Mouse (Mus musculus) neutrophil, adult 5-6 weeks (primary cell): ENCODE data around the gene Nudcd3. TPM values are rescaled to one million over a fixed set of nuclear protein-coding genes. Genes with fewer than 3 reads are reported as not detected.
"Not testable (repeated sequence)": the region's sequence is repeated elsewhere in the genome, so short reads cannot be mapped to it uniquely, and the experiment has no call there.

Experiments
- ATAC-seq: fragments of 151-379, 151-347 bp; 2 replicates; pipeline ENCODE4 v1.8.0; 2017; ENCODE audit warnings: mild to moderate bottlenecking, moderate TSS enrichment; ENCODE audit not compliant: insufficient number of reproducible peaks, poor library complexity, low FRiP score, severe bottlenecking; ENCODE audit errors: extremely low read depth
- total RNA-seq: library from RNA; stranded (forward); fragments of 200-1000 nt; gene quantifications from 2 replicates; pipeline ENCODE4 v1.2.3, GENCODE M21; 2017

The Nudcd3 gene
- total RNA-seq, 1 experiment from 2014 or later = 38.5 TPM

DNA sequence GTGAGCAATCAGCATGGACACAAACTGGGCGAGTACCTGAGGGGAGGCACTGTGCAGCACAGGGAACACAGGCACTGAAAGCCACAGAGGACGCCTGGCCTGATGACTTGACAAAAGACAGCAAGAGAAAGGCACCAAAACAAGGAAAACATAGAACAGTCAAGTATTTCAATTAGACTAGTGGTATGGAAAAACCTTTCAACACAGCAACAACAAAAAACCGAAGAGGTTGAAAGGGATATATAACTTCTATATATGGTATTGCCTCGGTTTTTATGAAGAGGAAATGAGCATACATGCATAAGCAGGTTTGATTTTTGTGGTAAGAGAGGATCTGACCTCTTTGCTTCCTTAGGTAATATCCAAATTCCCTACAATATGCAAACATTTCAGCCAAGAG is 47.4 kb downstream of the Nudcd3 start:
- no peak for ATAC-seq

DNA sequence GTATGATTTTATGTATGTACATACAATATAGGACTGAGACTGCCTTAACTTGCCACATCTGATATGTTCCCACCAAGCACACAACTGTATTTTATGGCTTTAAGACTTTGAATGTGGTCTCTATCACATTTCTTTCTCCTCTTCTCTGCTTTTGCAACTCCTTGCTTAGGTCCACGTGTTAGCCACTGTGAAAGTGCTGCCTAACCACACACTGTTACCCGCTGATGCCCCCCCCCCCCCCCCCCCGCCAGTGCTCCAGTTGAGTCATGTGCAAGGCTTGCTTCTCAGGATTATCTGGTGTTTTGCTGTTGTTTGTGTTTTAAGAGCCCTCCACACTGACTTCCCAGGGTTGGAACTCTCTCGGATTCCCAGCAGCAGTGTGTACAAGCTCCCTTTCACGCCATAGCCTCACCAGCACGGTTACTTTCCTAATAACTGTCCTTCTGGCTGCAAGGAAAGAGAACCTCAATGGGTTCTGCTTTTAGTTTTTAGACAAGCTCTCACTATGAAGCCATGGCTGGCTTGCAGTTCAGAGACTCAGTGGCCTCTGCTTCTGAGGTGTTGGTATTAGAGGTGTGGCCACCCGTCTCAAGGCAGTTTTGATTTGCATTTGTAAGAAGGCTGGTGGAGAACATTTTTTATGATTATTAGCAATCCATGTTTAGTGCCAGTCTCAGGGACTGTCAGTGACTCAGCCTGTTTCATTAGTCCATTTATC is 61.8 kb downstream of the Nudcd3 start:
- ATAC-seq = no peak

DNA sequence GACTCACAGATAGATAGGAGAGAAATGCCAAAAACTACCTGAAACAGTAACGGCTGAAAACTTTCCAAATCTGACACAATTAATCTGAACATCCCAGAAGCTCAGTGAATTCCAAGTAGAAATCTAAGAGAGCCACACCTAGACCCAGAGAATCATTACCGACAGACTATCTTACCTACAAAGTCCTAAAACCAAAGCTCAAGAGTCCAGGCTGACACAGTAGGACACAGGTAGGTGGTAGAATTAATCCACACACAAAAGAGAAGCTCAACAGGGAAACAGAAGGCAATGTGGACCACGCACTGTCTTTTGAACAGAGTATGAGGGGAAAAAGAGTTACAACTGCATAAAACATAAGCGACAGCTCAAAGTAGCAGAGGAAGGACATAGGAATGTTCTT is 67.3 kb downstream of the Nudcd3 start:
- ATAC-seq = no peak

DNA sequence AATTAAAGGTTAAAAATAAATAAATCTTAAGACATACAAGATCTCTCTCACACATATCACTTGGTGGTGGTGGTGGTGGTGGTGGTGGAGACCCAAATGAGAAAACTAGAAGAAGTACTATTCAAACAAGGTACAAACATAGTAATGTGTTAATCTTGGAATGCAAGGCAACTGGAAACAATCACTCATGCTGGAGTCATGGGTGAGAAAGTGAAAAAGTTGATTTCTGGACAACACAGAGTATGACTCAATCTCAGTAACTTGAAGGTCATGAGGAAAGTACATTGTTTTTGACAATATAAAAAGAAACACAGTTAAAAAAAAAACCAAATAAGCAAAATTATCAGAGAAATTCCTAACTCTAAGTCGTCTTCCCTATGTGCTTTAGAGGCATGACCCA is 69.6 kb downstream of the Nudcd3 start:
- no peak for ATAC-seq

DNA sequence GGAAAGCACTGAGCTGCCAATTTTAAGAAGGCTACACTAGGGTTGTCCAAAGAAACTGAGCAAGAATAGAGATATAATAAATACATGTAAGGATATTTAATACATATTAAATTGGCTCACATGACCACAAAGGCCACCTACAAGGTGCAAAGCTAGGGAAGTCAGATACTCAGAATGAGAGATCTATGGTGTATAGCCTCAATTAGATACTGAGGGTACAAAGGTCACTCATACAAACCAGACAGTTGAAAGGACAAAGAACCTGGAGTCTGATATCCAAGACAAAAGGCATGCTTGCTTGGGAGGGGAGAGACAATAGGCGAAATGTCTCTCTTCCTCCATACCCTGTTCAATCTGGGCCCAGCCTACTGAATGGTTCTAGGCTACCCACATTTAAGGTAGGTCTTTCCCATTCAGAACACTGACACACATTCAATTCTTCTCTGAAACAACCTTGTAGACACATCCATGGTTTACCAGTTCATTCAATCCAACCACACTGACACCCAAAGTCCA is 76.6 kb downstream of the Nudcd3 start:
- no peak for ATAC-seq

DNA sequence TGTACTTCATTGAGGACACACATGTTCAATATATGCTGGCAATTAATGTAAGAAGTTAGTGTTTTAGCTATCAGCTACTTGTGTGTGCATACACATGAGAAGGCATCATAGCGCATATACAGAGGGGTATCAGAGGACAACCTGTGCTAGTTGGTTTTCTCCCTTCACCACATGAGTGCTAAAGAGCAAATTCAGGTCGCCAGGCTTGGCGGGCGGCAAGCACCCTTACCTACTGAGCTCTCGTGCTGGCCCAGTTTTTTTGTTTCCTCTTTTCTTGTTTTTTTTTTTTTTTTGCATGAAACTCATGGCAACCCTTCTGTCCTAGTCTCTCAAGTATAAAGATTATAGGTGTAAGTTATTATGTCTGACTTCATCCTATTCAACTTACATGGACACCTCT is 77.6 kb downstream of the Nudcd3 start:
- ATAC-seq = no peak

DNA sequence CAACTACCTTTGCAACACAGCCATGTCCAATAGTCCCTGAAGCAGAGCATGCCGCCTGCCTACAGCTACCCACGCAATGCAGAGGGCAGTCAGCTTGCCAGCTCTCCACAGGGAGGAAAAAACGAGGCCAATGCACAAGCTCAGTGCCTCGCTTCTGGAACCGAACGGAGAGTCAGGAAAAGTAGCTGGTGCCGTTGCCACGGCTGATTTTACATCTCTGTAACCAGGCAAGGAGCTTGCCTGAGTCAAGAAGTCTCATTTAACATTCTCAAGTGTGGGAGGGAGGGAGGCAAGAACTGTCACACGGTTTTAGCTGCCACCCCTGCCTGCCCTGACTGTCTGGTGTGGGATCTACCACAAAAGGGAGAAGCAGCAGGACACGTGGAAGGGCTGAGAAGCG is 79.6 kb downstream of the Nudcd3 start:
- ATAC-seq = no peak

DNA sequence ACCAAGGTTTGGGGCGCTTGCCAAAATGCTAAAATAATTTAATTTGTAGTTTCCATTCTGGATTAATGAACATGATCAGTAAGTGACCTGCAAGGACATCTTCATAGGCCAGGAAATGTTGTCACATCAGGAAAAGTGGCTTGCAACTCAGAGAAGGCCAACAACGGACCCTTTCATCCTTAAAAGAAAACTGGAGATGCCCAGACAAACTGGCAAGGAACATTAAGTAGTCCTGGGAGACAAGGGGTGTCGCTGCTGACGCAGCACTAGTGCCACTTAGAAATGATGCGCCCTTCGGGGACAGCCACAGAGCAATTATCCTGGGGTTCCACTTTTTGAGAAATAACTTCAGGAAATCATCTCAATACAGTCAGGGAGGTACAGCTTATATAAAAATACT is 80.2 kb downstream of the Nudcd3 start:
- no peak for ATAC-seq

DNA sequence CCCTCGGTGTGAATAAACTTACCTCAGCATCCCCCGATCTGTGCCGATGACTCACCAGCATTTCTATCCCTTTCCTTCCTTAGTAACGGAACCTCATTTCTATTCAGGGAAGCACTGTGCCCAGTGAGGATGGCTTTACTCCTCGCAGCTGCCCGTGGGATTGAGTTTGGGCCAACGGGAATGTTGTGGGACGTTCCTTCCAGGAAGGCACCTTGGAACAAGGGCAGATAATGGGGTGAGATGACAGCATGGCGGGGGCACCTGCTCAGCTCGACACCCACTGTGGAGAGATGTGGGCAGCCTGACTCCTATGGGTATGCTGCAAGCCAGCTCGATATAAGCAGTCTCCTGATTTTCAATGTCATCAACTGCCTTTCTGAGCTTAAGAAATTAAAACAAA is 80.9 kb downstream of the Nudcd3 start:
- ATAC-seq = no peak

DNA sequence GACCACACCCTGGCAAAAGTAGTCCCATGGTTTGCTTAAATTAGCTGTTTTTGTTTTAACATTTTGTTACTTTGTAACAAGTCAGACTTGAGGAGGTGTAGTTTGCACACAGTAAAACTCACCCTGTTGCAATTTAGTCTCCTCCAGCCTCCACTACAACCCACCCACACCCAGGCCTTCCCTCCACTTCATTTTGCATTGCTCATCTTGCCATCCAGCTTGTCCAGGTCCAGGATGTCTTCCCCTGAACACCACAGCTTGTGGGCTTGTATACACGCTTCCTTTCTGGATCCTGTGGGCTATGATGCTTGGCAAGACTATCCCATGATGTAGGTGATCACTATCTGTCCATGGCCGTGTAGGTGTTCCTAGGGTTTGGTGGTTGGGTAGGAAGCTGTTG is 82.3 kb downstream of the Nudcd3 start:
- ATAC-seq = no peak

DNA sequence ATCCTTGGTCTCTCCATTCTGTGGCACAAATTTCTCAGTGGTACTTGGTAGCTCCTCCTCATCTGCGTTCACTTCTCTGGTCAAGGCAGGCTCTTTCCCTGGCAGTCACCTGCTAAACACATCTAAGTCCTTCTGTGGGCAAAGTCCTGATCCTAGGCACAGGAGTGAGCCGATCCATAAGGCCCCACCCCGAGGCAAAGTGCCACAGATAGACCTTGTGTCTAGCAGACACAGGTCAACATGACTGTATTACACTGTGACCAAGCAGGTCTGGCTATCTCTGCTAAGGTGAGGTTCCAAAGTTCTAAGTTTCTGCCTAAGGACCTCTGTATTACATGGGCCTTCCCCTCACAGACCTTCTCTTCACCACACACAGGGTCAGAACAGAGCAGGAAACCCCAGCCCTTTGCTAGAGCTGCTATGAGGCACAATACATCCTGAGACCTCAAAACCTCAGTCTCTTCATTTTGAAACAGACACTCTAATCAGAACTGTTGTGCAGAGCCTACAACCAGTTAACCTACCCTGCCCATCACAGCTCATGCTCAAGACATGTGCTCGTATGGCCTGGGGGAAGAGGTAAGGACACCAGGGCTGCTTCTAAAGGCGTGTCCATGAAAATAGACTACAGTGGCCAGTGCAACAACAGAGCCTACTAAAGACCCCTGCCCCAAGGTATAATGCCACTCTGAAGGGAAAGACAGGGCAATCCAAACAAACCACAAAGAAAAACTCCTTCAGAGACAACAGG is 88.3 kb downstream of the Nudcd3 start:
- no peak for ATAC-seq

DNA sequence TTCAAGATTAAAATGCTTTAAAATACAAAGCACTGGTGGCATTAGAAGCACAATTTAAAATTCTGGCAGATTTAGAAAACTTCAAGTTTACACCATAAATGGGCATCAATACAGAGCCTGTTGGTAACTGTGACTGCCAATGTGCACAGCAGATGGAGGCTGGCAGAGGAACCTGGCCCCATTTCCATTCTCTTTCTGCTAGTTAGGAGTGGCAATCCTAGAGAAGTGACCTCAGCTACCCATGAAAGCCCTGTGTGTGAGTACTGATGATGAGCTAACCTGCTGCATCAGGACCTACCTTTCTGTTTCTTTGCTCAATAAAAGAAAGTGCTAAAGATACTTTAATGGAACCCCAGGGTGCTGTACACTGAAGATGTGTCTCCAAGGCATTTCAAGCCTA is 90.2 kb downstream of the Nudcd3 start:
- no peak for ATAC-seq

DNA sequence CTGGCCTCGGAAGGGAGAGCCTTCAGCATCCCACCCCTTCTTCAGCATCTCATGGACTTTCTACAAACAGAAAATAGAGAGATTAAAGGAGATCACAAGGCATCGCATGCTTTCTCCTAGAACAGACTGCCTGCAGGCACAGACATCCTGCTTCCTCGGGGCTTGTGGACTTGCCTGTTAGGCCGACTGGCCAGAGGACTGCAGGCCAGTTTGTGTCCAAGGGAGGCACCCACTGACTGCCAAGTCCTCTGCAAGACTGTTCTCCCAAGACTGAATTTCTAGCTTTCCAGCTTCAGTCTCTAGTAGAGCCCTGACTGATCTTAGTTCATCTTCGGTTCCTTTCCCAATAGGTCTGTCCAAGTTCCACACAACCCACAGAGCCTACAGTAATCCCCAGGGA is 91.9 kb downstream of the Nudcd3 start:
- no peak for ATAC-seq

DNA sequence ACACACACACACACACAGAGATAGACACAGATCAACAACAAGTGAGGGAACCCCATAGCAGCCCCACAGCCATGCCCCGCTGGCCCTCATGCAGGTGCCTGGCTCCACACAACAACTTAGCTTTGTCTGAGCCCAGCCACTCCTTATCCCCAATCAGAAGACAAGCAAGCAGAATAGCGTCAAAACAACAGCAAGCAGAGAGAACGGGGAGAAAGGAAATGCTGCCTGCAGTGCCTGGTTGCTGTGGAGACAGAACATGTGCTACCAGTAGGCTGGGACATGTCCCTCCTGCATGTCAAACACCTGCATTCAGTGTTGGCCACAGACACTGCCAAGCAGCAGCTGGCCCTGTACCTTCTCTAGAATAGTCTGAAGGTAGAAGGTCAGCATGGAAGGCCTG is 92.5 kb downstream of the Nudcd3 start:
- no peak for ATAC-seq

DNA sequence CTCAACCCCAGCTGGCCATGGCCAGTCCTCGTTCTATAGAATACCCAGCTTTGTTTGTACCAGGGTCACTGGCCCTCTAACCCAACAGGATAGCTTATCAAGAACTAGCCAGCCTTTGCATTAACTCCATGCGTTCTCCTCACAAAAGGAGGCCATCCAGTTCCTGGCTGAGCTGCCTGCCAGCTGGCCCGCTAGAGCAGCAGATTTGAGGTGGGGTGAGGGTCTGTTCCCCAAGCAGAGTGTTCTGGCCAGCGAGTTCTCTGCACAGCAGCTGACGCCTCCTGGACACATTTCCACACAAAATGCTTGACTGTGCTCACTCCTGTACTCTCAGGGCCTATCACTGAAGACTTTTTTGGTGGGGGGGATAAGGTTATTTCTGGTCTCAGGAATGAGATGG is 95.5 kb downstream of the Nudcd3 start:
- no peak for ATAC-seq

DNA sequence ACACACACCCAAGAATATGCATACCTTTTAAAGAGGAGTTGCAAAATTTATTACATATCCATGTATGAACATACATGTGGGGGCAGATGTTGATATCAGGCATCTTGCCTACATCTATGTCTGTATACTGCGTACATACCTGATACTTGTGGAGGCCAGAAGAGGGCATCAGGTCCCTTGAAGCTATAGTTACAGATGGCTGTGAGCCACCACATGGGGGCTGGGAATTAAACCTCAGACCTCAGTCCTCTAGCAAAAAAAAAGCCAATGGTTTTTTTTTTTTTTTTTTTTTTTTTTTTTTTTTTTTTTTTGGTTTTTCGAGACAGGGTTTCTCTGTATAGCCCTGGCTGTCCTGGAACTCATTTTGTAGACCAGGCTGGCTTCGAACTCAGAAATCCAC is 103.6 kb downstream of the Nudcd3 start:
- not testable (repeated sequence) for ATAC-seq

DNA sequence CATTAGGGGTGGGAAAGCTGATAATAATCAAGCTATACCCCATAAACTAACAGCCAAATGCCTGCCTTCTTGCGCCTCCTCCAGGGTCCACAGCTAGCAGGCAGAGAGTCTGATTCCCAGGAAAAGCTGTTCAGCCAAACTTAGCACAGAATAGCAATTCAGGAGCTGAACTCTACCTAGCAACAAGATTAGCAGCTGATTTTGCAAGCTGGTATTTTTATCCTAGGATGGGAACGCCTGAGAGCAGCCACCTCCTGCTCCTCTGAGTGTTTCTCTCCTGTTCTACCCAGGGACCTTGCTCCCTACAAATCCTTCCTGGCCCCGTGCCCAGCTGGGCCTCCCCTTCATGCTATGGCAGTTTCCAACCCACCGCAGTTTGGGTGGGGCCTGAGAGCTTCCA is 113.2 kb downstream of the Nudcd3 start:
- ATAC-seq = no peak

DNA sequence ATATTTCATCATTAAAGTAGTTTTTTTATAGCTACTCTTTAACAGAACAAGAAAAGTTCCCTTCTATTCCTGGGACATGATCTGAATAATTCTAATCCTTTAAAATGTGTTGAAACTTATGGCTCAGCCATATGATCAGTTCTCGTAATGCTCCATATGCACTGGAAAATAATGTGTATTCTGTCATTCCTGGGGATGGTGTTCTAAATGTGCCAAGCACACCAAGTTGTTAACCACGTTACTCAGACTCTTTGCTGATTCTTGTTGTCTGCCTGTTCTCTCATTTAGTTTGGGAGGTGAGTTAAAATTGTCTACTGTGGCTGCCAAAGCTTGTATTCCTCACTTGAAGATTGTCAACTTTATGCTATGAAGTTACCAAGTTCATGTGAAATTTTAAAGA is 121.5 kb downstream of the Nudcd3 start:
- ATAC-seq = no peak

DNA sequence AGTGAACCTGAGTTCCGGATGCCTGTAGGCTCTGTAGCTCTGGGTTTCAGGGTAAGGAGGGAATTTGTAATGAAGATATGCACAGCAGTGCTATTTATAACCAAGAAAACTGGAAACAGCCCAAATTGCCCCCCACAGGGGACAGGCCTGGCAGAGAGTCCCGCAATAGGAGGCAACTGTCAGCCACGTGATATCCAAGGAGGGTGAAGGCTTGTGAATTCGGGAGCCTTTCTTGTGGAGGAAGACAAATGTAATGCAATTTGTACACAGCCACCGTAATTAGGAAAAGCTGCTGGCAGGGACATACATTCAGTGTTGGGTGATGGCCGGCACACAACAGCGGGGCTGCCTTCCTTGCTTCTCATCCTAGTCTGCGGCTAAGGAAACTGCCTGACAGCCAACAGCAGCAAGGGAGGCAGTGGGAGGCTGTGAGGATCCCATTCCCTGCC is 124.6 kb downstream of the Nudcd3 start:
- no peak for ATAC-seq

DNA sequence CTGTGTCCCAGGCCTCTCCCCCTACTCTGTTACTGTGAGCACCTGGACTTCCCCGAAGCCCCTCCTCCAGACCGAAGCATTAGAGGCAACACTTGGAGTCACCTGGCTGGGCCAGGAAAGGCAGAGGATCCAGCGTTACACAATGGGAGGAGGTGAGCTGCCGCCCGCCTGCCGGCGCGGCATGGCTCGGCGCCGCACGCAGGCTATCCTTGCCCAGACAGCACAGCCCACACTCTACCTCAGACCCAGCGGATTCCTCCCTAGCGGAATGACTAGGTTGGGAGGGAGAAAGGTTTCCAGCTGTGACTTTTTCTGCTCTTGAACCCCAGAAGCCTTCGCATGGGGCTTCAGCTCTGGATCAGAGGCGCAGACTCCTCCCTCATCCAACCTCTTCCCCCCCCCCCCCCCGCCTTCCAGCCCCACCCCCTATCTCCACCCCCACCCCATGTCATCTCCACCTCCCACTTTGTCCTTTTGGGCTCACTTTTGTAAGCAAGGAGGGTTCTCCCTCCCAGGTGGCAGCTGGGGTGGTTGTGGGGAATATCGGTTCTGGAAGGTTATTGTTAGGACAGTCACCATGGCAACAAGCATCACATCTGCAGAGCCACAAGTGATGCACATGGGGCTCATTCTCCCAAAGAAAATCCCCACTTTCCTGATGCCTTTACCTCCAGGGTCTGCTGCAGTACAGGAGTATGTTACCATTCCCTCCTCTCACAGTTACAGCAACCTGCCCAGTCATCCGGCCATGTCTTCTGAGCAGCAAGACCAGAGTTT is 131.8 kb downstream of the Nudcd3 start:
- ATAC-seq = no peak
